Mouse (Mus musculus) hindbrain, postnatal 0 days (tissue): ENCODE measurements around the gene Hoxd10. TPM values are rescaled to one million over a fixed set of nuclear protein-coding genes. Genes with fewer than 3 reads are reported as not detected.
A peak's percentile ranks its signal among the peaks of the same experiment; 100 is the strongest.

Experiments used
- ATAC-seq: fragments of 200-750 bp; cut with Nextera tagmentation; 2 replicates; pipeline ENCODE4 v1.8.0; 2017; ENCODE audit warnings: mild to moderate bottlenecking, moderate TSS enrichment, moderate library complexity
- DNase-seq: peaks from one replicate; pipeline ENCODE4 v3.0.0-alpha.2; 2015; ENCODE audit warnings: low spot score
- H3K27ac ChIP-seq: fragments of 300-500 bp; sonication (generic); 2 replicates; pipeline ENCODE4 v1.5.1; 2014; ENCODE audit warnings: mild to moderate bottlenecking
- H3K27me3 ChIP-seq: fragments of 300-500 bp; sonication (generic); 2 replicates; pipeline ENCODE4 v1.6.1; 2014; ENCODE audit warnings: low read length, mixed read lengths; ENCODE audit not compliant: insufficient read depth
- H3K36me3 ChIP-seq: fragments of 300-500 bp; sonication (generic); 2 replicates; pipeline ENCODE4 v1.6.1; 2014; ENCODE audit warnings: low read length, mixed read lengths; ENCODE audit not compliant: insufficient read depth
- H3K4me1 ChIP-seq: fragments of 300-500 bp; sonication (generic); 2 replicates; pipeline ENCODE4 v1.6.1; 2014; ENCODE audit warnings: antibody characterized with exemption, low read length, mixed read lengths; ENCODE audit not compliant: insufficient read depth
- H3K4me2 ChIP-seq: fragments of 300-500 bp; sonication (generic); 2 replicates; pipeline ENCODE4 v1.6.1; 2014; ENCODE audit warnings: low read depth, mild to moderate bottlenecking, low read length, moderate library complexity, mixed read lengths
- H3K4me3 ChIP-seq: fragments of 300-500 bp; sonication (generic); 2 replicates; pipeline ENCODE4 v1.5.1; 2014; ENCODE audit warnings: low read length
- H3K9ac ChIP-seq: fragments of 300-500 bp; sonication (generic); replicated peaks from 2 replicates; pipeline ENCODE4 v1.6.1; 2014; ENCODE audit warnings: mild to moderate bottlenecking, low read length, moderate library complexity, mixed read lengths
- H3K9me3 ChIP-seq: fragments of 300-500 bp; sonication (generic); 2 replicates; pipeline ENCODE4 v1.6.1; 2016; ENCODE audit warnings: low read length, mixed read lengths
- CTCF ChIP-seq: IDR thresholded peaks from 2 replicates; pipeline ENCODE4 v1.5.1; 2016; ENCODE audit warnings: antibody characterized with exemption, control low read depth, low read depth
- WGBS: fragments of 180-500 bp; shearing (Covaris S2); extraction: QIAGEN DNeasy Blood & Tissue Kit; methylation state at CpG from one replicate; pipeline ENCODE4 v1.1.7; 2014; 5-methylcytosine and 5-hydroxymethylcytosine counted together
- polyA plus RNA-seq: library from polyadenylated mRNA; unstranded; fragments of >200 nt; fragmentation: Nextera tagmentation; extraction: Ambion mirVana; gene quantifications from 2 replicates; pipeline ENCODE4 v1.2.1, GENCODE M21; 2015
- total RNA-seq: library from RNA; depleted of rRNA; stranded (reverse); fragments of >200 nt; gene quantifications from 2 replicates; pipeline ENCODE4 v1.2.3, GENCODE M21; 2014

Hoxd10 gene
- total and polyA plus RNA-seq, 2 experiments from 2014 or later, result not detected

- Histone ChIP-seq H3K4me2 (no peak overlapping the region), H3K9ac (no peak overlapping the region), H3K27me3 (peaks cover 87% of the 10 kb centered on the region), H3K4me1 (no peaks in the 10 kb centered on the region), H3K9me3 (no peaks in the 10 kb centered on the region), H3K27ac (no peak overlapping the region), H3K4me3 (no peak overlapping the region), H3K36me3 (no peaks in the 10 kb centered on the region)
- DNase-seq, result no peak
- no peak for ATAC-seq
- WGBS, result 18% methylated on average over 2 of the region's 2 CpGs
- TF ChIP-seq CTCF, result no peak
Measured at GRCm38 (mm10) chr2:74720384-74720783, 28.7 kb downstream of the Hoxd10 start.

GRCm38 (mm10) chr2:74720955-74721491 is 29.3 kb downstream of the Hoxd10 start:
- Histone ChIP-seq H3K4me2 (no peak overlapping the region), H3K4me3 (no peak overlapping the region)

GRCm38 (mm10) chr2:74721882-74722281 is 30.2 kb downstream of the Hoxd10 start:
- ATAC-seq (no peak), DNase-seq (no peak)
- Histone ChIP-seq H3K9ac (no peak overlapping the region), H3K9me3 (no peaks in the 10 kb centered on the region), H3K4me2 (no peak overlapping the region), H3K4me1 (no peaks in the 10 kb centered on the region), H3K4me3 (no peak overlapping the region), H3K27ac (no peak overlapping the region), H3K27me3 (peaks cover 85% of the 10 kb centered on the region), H3K36me3 (no peaks in the 10 kb centered on the region)
- WGBS, result 14% methylated on average over 6 of the region's 6 CpGs
- no peak for TF ChIP-seq CTCF

More at GRCm38 (mm10) chr2:74720955-74721491, 29.3 kb downstream of the Hoxd10 start:
- ATAC-seq (no peak), DNase-seq (no peak)
- no peaks in the 10 kb centered on the region for H3K36me3 ChIP-seq
- no peak for TF ChIP-seq CTCF
- WGBS, result 13% methylated on average over 5 of the region's 5 CpGs
- H3K9me3 ChIP-seq, result no peaks in the 10 kb centered on the region
- no peak overlapping the region for H3K9ac ChIP-seq
- no peaks in the 10 kb centered on the region for H3K4me1 ChIP-seq
- H3K27me3 ChIP-seq, result peaks cover 85% of the 10 kb centered on the region
- H3K27ac ChIP-seq, result no peak overlapping the region

- ATAC-seq, result no peak
- TF ChIP-seq CTCF, result no peak
- Histone ChIP-seq H3K27me3 (peaks cover 88% of the 10 kb centered on the region), H3K4me3 (no peak overlapping the region), H3K36me3 (no peaks in the 10 kb centered on the region), H3K4me2 (no peak overlapping the region), H3K27ac (no peak overlapping the region), H3K9me3 (no peaks in the 10 kb centered on the region), H3K4me1 (no peaks in the 10 kb centered on the region), H3K9ac (no peak overlapping the region)
- 20% methylated on average over 8 of the region's 8 CpGs for WGBS
- no peak for DNase-seq
Measured at GRCm38 (mm10) chr2:74722949-74723348, 31.2 kb downstream of the Hoxd10 start.

- no peak overlapping the region for H3K9ac ChIP-seq
- no peak overlapping the region for H3K27ac ChIP-seq
- no peaks in the 10 kb centered on the region for H3K4me1 ChIP-seq
- DNase-seq (no peak), ATAC-seq (no peak)
- H3K36me3 ChIP-seq, result no peaks in the 10 kb centered on the region
- no peak overlapping the region for H3K4me2 ChIP-seq
- peaks cover 89% of the 10 kb centered on the region for H3K27me3 ChIP-seq
- TF ChIP-seq CTCF, result no peak
- WGBS, result 13% methylated on average over 7 of the region's 7 CpGs
- H3K9me3 ChIP-seq, result no peaks in the 10 kb centered on the region
- no peak overlapping the region for H3K4me3 ChIP-seq
Measured at GRCm38 (mm10) chr2:74724244-74725015, 32.7 kb downstream of the Hoxd10 start.

GRCm38 (mm10) chr2:74725171-74725570 is 33.4 kb downstream of the Hoxd10 start:
- DNase-seq (no peak), ATAC-seq (no peak)
- 8% methylated on average over 17 of the region's 17 CpGs for WGBS
- Histone ChIP-seq H3K27ac (no peak overlapping the region), H3K27me3 (peaks cover 89% of the 10 kb centered on the region), H3K9ac (no peak overlapping the region), H3K36me3 (no peaks in the 10 kb centered on the region), H3K4me1 (no peaks in the 10 kb centered on the region), H3K4me2 (no peak overlapping the region), H3K9me3 (no peaks in the 10 kb centered on the region), H3K4me3 (no peak overlapping the region)
- TF ChIP-seq CTCF, result no peak

GRCm38 (mm10) chr2:74726551-74726950 is 34.8 kb downstream of the Hoxd10 start, which contains the start of gene Gm28230:
Gene Gm28230, plus strand, starts transcription at chr2:74726728.
- Histone ChIP-seq H3K27me3 (peaks cover 89% of the 10 kb centered on the region), H3K9me3 (no peaks in the 10 kb centered on the region), H3K4me2 (peak within 1 kb of the TSS; percentile 50), H3K27ac (peak within 1 kb of the TSS; percentile 56), H3K9ac (peak within 1 kb of the TSS; percentile 35), H3K4me1 (no peaks in the 10 kb centered on the region), H3K4me3 (peak within 1 kb of the TSS; percentile 41), H3K36me3 (no peaks in the 10 kb centered on the region)
- 7% methylated on average over 5 of the region's 5 CpGs for WGBS
- TF ChIP-seq CTCF, result no peak
- DNase-seq, result no peak
- peak; percentile 46; the same call in 1 of the 2 replicates for ATAC-seq
